In genomic region chrX:95195363-95196103, GRCm38 (mm10) we compare ENCODE assay signal across 8 mouse cellular contexts. TPM values are rescaled to one million over a fixed set of nuclear protein-coding genes. Genes with fewer than 3 reads are reported as not detected.
DNase-seq lines count a peak whose midpoint lies in the region; ATAC-seq lines count a peak whose summit lies in the region.

No protein-coding gene starts in this region.

- H3K36me3 ChIP-seq in limb, embryonic 13.5 days = no peaks in the 10 kb centered on the region

- H3K27ac ChIP-seq in limb, embryonic 13.5 days = peak overlapping the region; percentile 48; the same call in 1 of the 2 replicates

- WGBS in limb, embryonic 13.5 days = 48% methylated on average over 3 of the region's 3 CpGs

- H3K27me3 ChIP-seq in limb, embryonic 13.5 days = 0 out of 2 replicates have a peak, but pooled peaks cover 4% of the 10 kb centered on the region

- peak overlapping the region; percentile 46 for H3K4me3 ChIP-seq in limb, embryonic 13.5 days

- H3K9me3 ChIP-seq in limb, embryonic 13.5 days = no peaks in the 10 kb centered on the region

- 0 out of 2 replicates have a peak, but pooled peaks cover 5% of the 10 kb centered on the region for H3K4me1 ChIP-seq in limb, embryonic 13.5 days

- DNase-seq in embryo, embryonic 11 days = peak; percentile 1
- no peak for DNase-seq in embryo, embryonic 10 days (ENCODE audit: low spot score)
- DNase-seq in right cerebral cortex, postnatal 4 days = peak; percentile 3
- no peak for DNase-seq in right cerebral cortex, postnatal 36 days (ENCODE audit: low spot score in 2 of 2)
- DNase-seq in urinary bladder, adult 18-20 months (ENCODE audit: low spot score in 2 of 2) = no peak
- no peak for DNase-seq in gastrocnemius, adult 18-20 months (ENCODE audit: low spot score)
- no peak for DNase-seq in ovary, postnatal 10 days (ENCODE audit: low spot score)

- H3K9ac ChIP-seq in limb, embryonic 13.5 days = peak overlapping the region; percentile 62

- H3K4me2 ChIP-seq in limb, embryonic 13.5 days (replicated peaks) = peak overlapping the region; percentile 63

- no peak for ATAC-seq in limb, embryonic 13.5 days (ENCODE audit: low FRiP score, low read depth)

RNA-seq across cellular contexts. Expression of gene Arhgef9, which starts 1.1 kb away (rescaled TPM):
- polyA plus RNA-seq in limb, embryonic 13.5 days (2015; fragmentation: Nextera tagmentation; extraction: Ambion mirVana) = 26.9 and 27.8 TPM in 2 replicates
- total RNA-seq in gastrocnemius, adult 18-20 months (2021) = 10 to 100 TPM; 12.3 to 16.3 TPM

Comparison
In these comparisons a context has a peak if more than half of its experiments do, and no peak if none do; other contexts are left out.
1. DNase-seq: peak in embryo, embryonic 11 days (single experiment) and right cerebral cortex, postnatal 4 days (single experiment); none in embryo, embryonic 10 days (single experiment), right cerebral cortex, postnatal 36 days (0 of 2), urinary bladder, adult 18-20 months (0 of 2), gastrocnemius, adult 18-20 months (single experiment) and ovary, postnatal 10 days (single experiment).